ENCODE assay signal across 15 mouse cellular contexts in genomic region chr8:122705901-122706561, GRCm38 (mm10). TPM values are rescaled to one million over a fixed set of nuclear protein-coding genes. Genes with fewer than 3 reads are reported as not detected.
DNase-seq lines count a peak whose midpoint lies in the region; ATAC-seq and TF ChIP-seq lines count a peak whose summit lies in the region.
"Had no signal": no experiment of that assay in that cellular context is flagged by ENCODE, and none has a peak within 500 bp of the region (broad histone marks: within the 10 kb centered on the region; RNA-seq: fewer than 3 reads in every experiment).

No protein-coding gene starts in this region.

- H3K9me3 ChIP-seq in kidney, postnatal 0 days (replicated peaks; ENCODE audit: low read length) = no peaks in the 10 kb centered on the region
- H3K9me3 ChIP-seq: liver, embryonic 13.5 days had no signal

- H3K27me3 ChIP-seq in heart, adult 2 months (ENCODE audit: control insufficient read depth, insufficient read depth, low read length) = no peaks in the 10 kb centered on the region
- H3K27me3 ChIP-seq in kidney, postnatal 0 days (ENCODE audit: insufficient read depth, low read length) = no peaks in the 10 kb centered on the region

- no peaks in the 10 kb centered on the region for H3K79me2 ChIP-seq in heart, adult 2 months (replicated peaks; ENCODE audit: control insufficient read depth, insufficient read depth, low read length)

- H3K4me3 ChIP-seq in heart, adult 2 months = no peak overlapping the region
- no peak overlapping the region for H3K4me3 ChIP-seq in kidney, postnatal 0 days (replicated peaks; ENCODE audit: low read depth, low read length)
- H3K4me3 ChIP-seq: liver, embryonic 13.5 days had no signal

- DNase-seq in heart, adult 2 months = peak in 1 of 2 experiments; percentile 37
- no peak for DNase-seq in heart, adult 8-10 months (ENCODE audit: low spot score)
- DNase-seq in kidney, postnatal 0 days (ENCODE audit: low spot score) = peak; percentile 19
- no peak for DNase-seq in kidney, adult 11 months
- peak; percentile 1 for DNase-seq in thymus, postnatal 0 days (ENCODE audit: low spot score)
- no peak for DNase-seq in thymus, adult 18-20 months
- peak; percentile 24 for DNase-seq in retina, postnatal 1 day
- no peak for DNase-seq in cerebellum, adult 11-12 months
- DNase-seq: adrenal gland, adult 2 months; cerebellum, adult 2 months; gastrocnemius, postnatal 25 days; kidney, adult 8-10 months; left cerebral cortex, postnatal 4 days; liver, embryonic 13.5 days had no signal

- H3K36me3 ChIP-seq in heart, adult 2 months (ENCODE audit: control insufficient read depth, insufficient read depth, low read length) = no peaks in the 10 kb centered on the region
- H3K36me3 ChIP-seq in kidney, postnatal 0 days (ENCODE audit: insufficient read depth, low read length) = no peaks in the 10 kb centered on the region
- H3K36me3 ChIP-seq: liver, embryonic 13.5 days had no signal

- 0 out of 2 replicates have a peak, but pooled peaks have one; percentile 27 for TF ChIP-seq POLR2A in heart, adult 2 months (IDR thresholded peaks at IDR 0.05; ENCODE audit: insufficient read depth, low read depth, low read length)

- no peak overlapping the region for H3K4me2 ChIP-seq in kidney, postnatal 0 days (ENCODE audit: low read length)
- H3K4me2 ChIP-seq: liver, embryonic 13.5 days had no signal

- H3K4me1 ChIP-seq in heart, adult 2 months (ENCODE audit: control insufficient read depth, insufficient read depth, low read length) = peaks cover 15% of the 10 kb centered on the region
- no peaks in the 10 kb centered on the region for H3K4me1 ChIP-seq in kidney, postnatal 0 days (replicated peaks; ENCODE audit: insufficient read depth, low read length)

- no peak for TF ChIP-seq CTCF in heart, adult 2 months (IDR thresholded peaks at IDR 0.05)
- TF ChIP-seq CTCF in kidney, postnatal 0 days (IDR thresholded peaks at IDR 0.05; ENCODE audit: low read depth) = no peak

- WGBS in heart, adult 2 months = 36% methylated on average over 12 of the region's 12 CpGs
- 45% methylated on average over 12 of the region's 12 CpGs for WGBS in kidney, postnatal 0 days

- no peak overlapping the region for H3K9ac ChIP-seq in heart, adult 2 months (ENCODE audit: low read depth, low read length)
- no peak overlapping the region for H3K9ac ChIP-seq in kidney, postnatal 0 days (ENCODE audit: low read depth, low read length)
- H3K9ac ChIP-seq: liver, embryonic 13.5 days had no signal

- intact Hi-C loops in heart, adult 2 months (cut with DNase I) = no loop called here

- ATAC-seq in kidney, postnatal 0 days (replicated peaks; ENCODE audit: low FRiP score, low read depth) = no peak

- no peak for TF ChIP-seq EP300 in heart, adult 2 months (IDR thresholded peaks at IDR 0.05; ENCODE audit: insufficient read depth, low read depth, low read length)

- peak overlapping the region; percentile 61 for H3K27ac ChIP-seq in heart, adult 2 months
- H3K27ac ChIP-seq in kidney, postnatal 0 days = no peak overlapping the region
- H3K27ac ChIP-seq: liver, embryonic 13.5 days; macrophage had no signal

RNA-seq across cellular contexts. Expression of gene Cbfa2t3, which starts 7.1 kb away (rescaled TPM):
- 10 to 100 TPM; 21.8 to 22.3 TPM for total RNA-seq in heart, adult 2 months (2021)
- polyA plus RNA-seq in heart, adult 2 months (2012; rRNA removed) = 10.2 and 10.9 TPM in 2 replicates
- total RNA-seq in heart, adult 8-10 months (2022) = 10 to 100 TPM; 15.1 to 22.1 (median 18.2) TPM
- polyA plus RNA-seq in kidney, postnatal 0 days (2015; fragmentation: Nextera tagmentation; extraction: Ambion mirVana) = 3.6 and 4.4 TPM in 2 replicates
- polyA plus RNA-seq in thymus, postnatal 0 days (2015; fragmentation: Nextera tagmentation; extraction: Ambion mirVana) = 15.2 and 16.7 TPM in 2 replicates

Comparison
In these comparisons a context has a peak if more than half of its experiments do, and no peak if none do; other contexts are left out.
1. DNase-seq: peak in kidney, postnatal 0 days (single experiment), thymus, postnatal 0 days (single experiment) and retina, postnatal 1 day (single experiment); none in heart, adult 8-10 months (single experiment), kidney, adult 11 months (single experiment), thymus, adult 18-20 months (0 of 2) and cerebellum, adult 11-12 months (single experiment).